Mouse (Mus musculus): ENCODE measurements around the gene Atg4c. TPM values are rescaled to one million over a fixed set of nuclear protein-coding genes. Genes with fewer than 3 reads are reported as not detected.

The Atg4c gene
- polyA plus RNA-seq, 1 experiment from 2014 or later = 16.9 TPM

DNA sequence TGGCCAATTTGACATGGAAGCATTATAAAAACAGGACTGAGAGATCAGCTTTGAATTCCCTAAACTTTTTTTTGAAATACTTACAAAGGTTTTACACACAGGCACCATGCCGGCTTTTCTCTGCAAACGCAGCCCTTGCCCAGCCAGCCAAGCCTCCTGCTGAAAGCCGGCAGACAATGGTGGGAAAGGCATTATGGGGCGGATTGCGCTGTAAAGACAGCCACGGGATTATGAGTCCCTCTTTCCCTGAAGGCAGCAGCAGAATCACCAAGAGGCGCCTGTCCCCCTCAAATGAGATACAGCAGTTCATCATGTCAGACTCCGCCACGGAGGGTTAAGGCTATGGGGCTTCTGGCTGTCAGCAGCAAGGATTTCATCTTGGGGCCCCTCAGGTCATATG is 79.1 kb downstream of the Atg4c start:
- Histone ChIP-seq H3K9me3 (no peaks in the 10 kb centered on the region), H3K36me3 (peaks cover 15% of the 10 kb centered on the region), H3K27ac (no peak overlapping the region), H3K27me3 (no peaks in the 10 kb centered on the region), H3K4me3 (no peak overlapping the region), H3K4me1 (no peaks in the 10 kb centered on the region), H3K4me2 (no peak overlapping the region), H3K9ac (no peak overlapping the region)
- WGBS = 39% methylated on average over 9 of the region's 9 CpGs
- ATAC-seq (ENCODE audit: insufficient number of reproducible peaks, insufficient read depth, low FRiP score, low TSS enrichment, low read depth) = no peak

DNA sequence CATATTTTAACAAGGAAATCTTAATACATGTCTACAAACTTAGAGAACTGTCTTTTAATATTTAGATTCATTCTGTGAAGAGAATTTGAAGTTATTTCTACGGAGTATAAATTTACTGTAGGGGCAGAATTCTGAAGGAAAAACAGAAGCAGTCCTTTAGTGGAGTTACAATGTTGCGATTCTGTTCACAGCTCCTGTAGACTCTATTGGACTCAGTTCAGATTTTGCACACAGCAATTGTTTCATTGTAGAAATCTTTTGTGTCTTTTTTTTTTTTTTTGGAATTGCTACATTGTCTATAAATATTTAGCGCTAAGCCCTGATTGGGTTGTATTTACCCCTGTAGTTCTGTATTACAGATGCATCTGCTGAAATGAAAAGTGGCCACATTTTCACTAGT is 79.7 kb downstream of the Atg4c start:
- H3K4me3 ChIP-seq = no peak overlapping the region

GRCm38 (mm10) chr4:99273979-99274378 is 80.2 kb downstream of the Atg4c start:
- Histone ChIP-seq H3K36me3 (peaks cover 9% of the 10 kb centered on the region), H3K9ac (no peak overlapping the region), H3K4me3 (no peak overlapping the region), H3K4me2 (no peak overlapping the region), H3K9me3 (no peaks in the 10 kb centered on the region), H3K27ac (no peak overlapping the region), H3K4me1 (no peaks in the 10 kb centered on the region), H3K27me3 (no peaks in the 10 kb centered on the region)
- ATAC-seq (ENCODE audit: insufficient number of reproducible peaks, insufficient read depth, low FRiP score, low TSS enrichment, low read depth) = no peak
- WGBS = 54% methylated on average over 7 of the region's 7 CpGs

More for the DNA sequence above, 79.7 kb downstream of the Atg4c start:
- whole genome bisulfite sequencing = 91% methylated on average over 3 of the region's 3 CpGs
- H3K4me2 ChIP-seq = no peak overlapping the region
- H3K9me3 ChIP-seq = no peaks in the 10 kb centered on the region
- ATAC-seq (ENCODE audit: insufficient number of reproducible peaks, insufficient read depth, low FRiP score, low TSS enrichment, low read depth) = no peak
- H3K27me3 ChIP-seq = no peaks in the 10 kb centered on the region
- no peak overlapping the region for H3K27ac ChIP-seq
- H3K36me3 ChIP-seq = peaks cover 14% of the 10 kb centered on the region
- no peaks in the 10 kb centered on the region for H3K4me1 ChIP-seq
- H3K9ac ChIP-seq = no peak overlapping the region

DNA sequence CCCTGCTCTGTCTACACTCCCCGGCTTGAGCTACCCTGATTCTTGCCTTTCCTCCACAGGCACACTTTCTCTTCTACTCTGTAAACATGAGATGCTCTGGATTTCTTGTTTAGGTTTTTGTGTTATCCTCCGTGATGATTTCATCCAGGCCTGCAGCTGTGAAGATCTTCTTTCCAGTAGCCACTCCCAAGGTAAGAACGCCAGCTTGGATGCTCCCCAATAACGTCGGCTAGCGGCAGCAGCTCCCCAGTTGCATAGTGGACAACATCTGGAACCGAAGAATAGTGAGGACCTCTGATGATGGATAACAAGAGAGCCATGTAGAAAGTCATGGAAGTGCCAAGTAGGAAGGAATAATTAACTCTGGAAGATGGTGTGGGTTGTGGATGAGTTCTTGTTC is 85.1 kb downstream of the Atg4c start:
- no peaks in the 10 kb centered on the region for H3K9me3 ChIP-seq
- no peaks in the 10 kb centered on the region for H3K36me3 ChIP-seq
- H3K4me2 ChIP-seq = no peak overlapping the region
- WGBS = 85% methylated on average over 7 of the region's 7 CpGs
- no peak overlapping the region for H3K4me3 ChIP-seq
- 0 out of 2 replicates have a peak, but pooled peaks cover 3% of the 10 kb centered on the region for H3K4me1 ChIP-seq
- ATAC-seq (ENCODE audit: insufficient number of reproducible peaks, insufficient read depth, low FRiP score, low TSS enrichment, low read depth) = no peak
- no peak overlapping the region for H3K27ac ChIP-seq
- H3K9ac ChIP-seq = no peak overlapping the region
- no peaks in the 10 kb centered on the region for H3K27me3 ChIP-seq

DNA sequence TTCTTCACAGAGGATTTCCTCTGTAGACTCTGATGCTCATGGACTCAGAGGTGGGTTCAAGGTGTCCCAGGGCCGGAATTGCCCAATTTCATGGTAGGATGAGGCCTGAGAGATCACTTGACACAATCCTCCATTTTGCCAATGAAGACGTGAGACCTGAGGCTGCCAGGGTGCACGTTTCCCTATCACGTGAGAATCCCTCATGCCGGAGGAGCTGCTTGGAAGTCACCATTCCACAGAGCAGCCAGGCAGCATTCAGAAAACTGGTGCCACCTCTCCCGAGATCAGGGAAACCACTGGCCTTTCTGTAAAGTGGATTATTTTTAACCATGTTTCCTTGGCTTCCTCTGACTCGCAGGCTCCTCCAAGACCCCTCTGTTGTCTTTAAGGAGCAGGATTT is 88.0 kb downstream of the Atg4c start:
- H3K9me3 ChIP-seq = no peaks in the 10 kb centered on the region
- H3K4me2 ChIP-seq = no peak overlapping the region
- 0 out of 2 replicates have a peak, but pooled peaks cover 3% of the 10 kb centered on the region for H3K4me1 ChIP-seq
- 74% methylated on average over 7 of the region's 7 CpGs for WGBS
- no peak for ATAC-seq (ENCODE audit: insufficient number of reproducible peaks, insufficient read depth, low FRiP score, low TSS enrichment, low read depth)
- no peak overlapping the region for H3K9ac ChIP-seq
- no peaks in the 10 kb centered on the region for H3K27me3 ChIP-seq
- no peak overlapping the region for H3K27ac ChIP-seq
- no peaks in the 10 kb centered on the region for H3K36me3 ChIP-seq
- H3K4me3 ChIP-seq = no peak overlapping the region

DNA sequence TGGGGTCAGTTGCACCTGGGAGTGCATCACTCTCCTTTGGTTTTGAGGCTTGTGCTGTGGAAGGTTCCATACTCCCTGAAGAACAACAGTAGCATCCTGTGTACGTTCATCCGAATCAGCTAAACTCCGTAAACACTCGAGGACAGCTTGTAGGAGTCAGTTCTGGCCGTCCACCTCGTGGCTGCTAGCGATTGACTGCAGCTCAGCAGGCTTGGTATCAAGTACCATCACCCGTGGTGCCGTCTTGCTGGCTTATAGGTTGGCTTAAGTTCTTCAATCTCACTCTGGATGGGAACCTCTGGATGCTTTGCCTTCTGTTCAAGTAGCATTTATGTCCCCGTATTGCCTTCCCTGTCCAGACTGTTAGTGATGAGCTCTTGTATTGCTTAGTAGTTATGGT is 95.6 kb downstream of the Atg4c start:
- Histone ChIP-seq H3K4me2 (no peak overlapping the region), H3K4me1 (no peaks in the 10 kb centered on the region), H3K4me3 (no peak overlapping the region), H3K27me3 (no peaks in the 10 kb centered on the region), H3K9ac (no peak overlapping the region), H3K27ac (no peak overlapping the region), H3K36me3 (no peaks in the 10 kb centered on the region), H3K9me3 (no peaks in the 10 kb centered on the region)
- WGBS = 87% methylated on average over 10 of the region's 10 CpGs
- ATAC-seq (ENCODE audit: insufficient number of reproducible peaks, insufficient read depth, low FRiP score, low TSS enrichment, low read depth) = no peak

- Histone ChIP-seq H3K4me3 (no peak overlapping the region), H3K27me3 (no peaks in the 10 kb centered on the region), H3K27ac (no peak overlapping the region), H3K4me1 (no peaks in the 10 kb centered on the region), H3K4me2 (no peak overlapping the region), H3K9me3 (peaks cover 3% of the 10 kb centered on the region; the same call in 1 of the 2 replicates), H3K9ac (no peak overlapping the region), H3K36me3 (no peaks in the 10 kb centered on the region)
- ATAC-seq (ENCODE audit: insufficient number of reproducible peaks, insufficient read depth, low FRiP score, low TSS enrichment, low read depth) = no peak
- 11% methylated on average over 4 of the region's 4 CpGs for WGBS
Observed at GRCm38 (mm10) chr4:99298676-99299075, 104.9 kb downstream of the Atg4c start.

DNA sequence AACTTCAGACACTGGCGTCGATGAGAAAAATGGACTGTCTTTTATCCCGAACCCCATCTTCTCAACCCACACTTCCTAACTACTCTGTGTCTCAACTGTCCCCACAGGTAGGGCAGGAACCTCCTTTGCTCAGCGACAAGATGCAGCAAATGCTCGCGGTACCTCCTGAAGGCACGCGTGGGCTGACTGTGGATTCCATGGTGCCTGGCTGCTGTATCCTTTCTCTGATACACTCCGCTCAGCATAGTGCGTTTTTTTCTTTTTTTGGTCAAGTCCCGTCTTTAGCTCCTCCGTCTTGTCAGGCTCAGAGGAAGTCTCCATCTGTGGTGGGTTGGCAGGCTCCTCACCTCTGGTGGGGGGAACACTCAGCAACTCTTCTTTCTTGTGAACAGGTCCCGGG is 111.1 kb downstream of the Atg4c start:
- H3K27ac ChIP-seq = no peak overlapping the region
- no peak for ATAC-seq (ENCODE audit: insufficient number of reproducible peaks, insufficient read depth, low FRiP score, low TSS enrichment, low read depth)
- WGBS = 87% methylated on average over 13 of the region's 13 CpGs
- no peaks in the 10 kb centered on the region for H3K4me1 ChIP-seq
- no peak overlapping the region for H3K9ac ChIP-seq
- peaks cover 3% of the 10 kb centered on the region; the same call in 1 of the 2 replicates for H3K9me3 ChIP-seq
- no peak overlapping the region for H3K4me2 ChIP-seq
- no peak overlapping the region for H3K4me3 ChIP-seq
- H3K36me3 ChIP-seq = no peaks in the 10 kb centered on the region
- no peaks in the 10 kb centered on the region for H3K27me3 ChIP-seq

Other genes starting within 250 kb of the Atg4c start
- gene Angptl3, start 163.0 kb upstream of the Atg4c start, polyA plus RNA-seq (2015; fragmentation: Nextera tagmentation; extraction: Ambion mirVana) = 1.9 and 3.9 TPM in 2 replicates
- 67.4 and 77.1 TPM in 2 replicates for gene Dock7, start 73.0 kb upstream of the Atg4c start, polyA plus RNA-seq (2015; fragmentation: Nextera tagmentation; extraction: Ambion mirVana)
- gene Gm12689, start 102.0 kb downstream of the Atg4c start, polyA plus RNA-seq (2015; fragmentation: Nextera tagmentation; extraction: Ambion mirVana) = 0.45 and 0.51 TPM in 2 replicates